Mouse (Mus musculus) kidney, adult 11 months (tissue): ENCODE measurements around the gene Ptprj.

ENCODE experiments used
- DNase-seq: peaks from one replicate; pipeline ENCODE4 v3.0.0; 2022

The Ptprj gene

GRCm38 (mm10) chr2:90557913-90558312 lies 22.5 kb downstream of the Ptprj start:
- DNase-seq = no peak

GRCm38 (mm10) chr2:90555744-90556143 lies 24.7 kb downstream of the Ptprj start:
- DNase-seq = no peak

GRCm38 (mm10) chr2:90554806-90555205 lies 25.6 kb downstream of the Ptprj start:
- no peak for DNase-seq

- DNase-seq = peak; percentile 71
Observed at GRCm38 (mm10) chr2:90553861-90554260, 26.6 kb downstream of the Ptprj start.

- DNase-seq = no peak
Observed at GRCm38 (mm10) chr2:90550656-90551055, 29.8 kb downstream of the Ptprj start.

- peak; percentile 85 for DNase-seq
Observed at GRCm38 (mm10) chr2:90548541-90548940, 31.9 kb downstream of the Ptprj start.

- peak; percentile 46 for DNase-seq
Observed at GRCm38 (mm10) chr2:90547144-90547609, 33.3 kb downstream of the Ptprj start.

GRCm38 (mm10) chr2:90545261-90545660 lies 35.2 kb downstream of the Ptprj start:
- DNase-seq = peak; percentile 86

GRCm38 (mm10) chr2:90543989-90544388 lies 36.5 kb downstream of the Ptprj start:
- DNase-seq = no peak

- no peak for DNase-seq
Observed at GRCm38 (mm10) chr2:90543106-90543702, 37.2 kb downstream of the Ptprj start.

- DNase-seq = no peak
Observed at GRCm38 (mm10) chr2:90542656-90543055, 37.8 kb downstream of the Ptprj start.

GRCm38 (mm10) chr2:90539206-90539605 lies 41.2 kb downstream of the Ptprj start:
- no peak for DNase-seq

GRCm38 (mm10) chr2:90537244-90537643 lies 43.2 kb downstream of the Ptprj start:
- no peak for DNase-seq

- no peak for DNase-seq
Observed at GRCm38 (mm10) chr2:90536555-90536954, 43.9 kb downstream of the Ptprj start.

GRCm38 (mm10) chr2:90534751-90535150 lies 45.7 kb downstream of the Ptprj start:
- no peak for DNase-seq

GRCm38 (mm10) chr2:90533944-90534343 lies 46.5 kb downstream of the Ptprj start:
- DNase-seq = no peak

- no peak for DNase-seq
Observed at GRCm38 (mm10) chr2:90532095-90532494, 48.4 kb downstream of the Ptprj start.

- no peak for DNase-seq
Observed at GRCm38 (mm10) chr2:90528107-90528506, 52.3 kb downstream of the Ptprj start.

- DNase-seq = no peak
Observed at GRCm38 (mm10) chr2:90526971-90527370, 53.5 kb downstream of the Ptprj start.

- no peak for DNase-seq
Observed at GRCm38 (mm10) chr2:90526564-90526963, 53.9 kb downstream of the Ptprj start.

GRCm38 (mm10) chr2:90525807-90526206 lies 54.6 kb downstream of the Ptprj start:
- DNase-seq = no peak

- peak; percentile 76 for DNase-seq
Observed at GRCm38 (mm10) chr2:90522455-90522854, 58.0 kb downstream of the Ptprj start.

GRCm38 (mm10) chr2:90521909-90522308 lies 58.5 kb downstream of the Ptprj start:
- DNase-seq = no peak

- DNase-seq = no peak
Observed at GRCm38 (mm10) chr2:90518296-90518695, 62.2 kb downstream of the Ptprj start.

GRCm38 (mm10) chr2:90514969-90515368 lies 65.5 kb downstream of the Ptprj start:
- DNase-seq = no peak
